ENCODE assay signal across 8 mouse cellular contexts in the genomic region with DNA sequence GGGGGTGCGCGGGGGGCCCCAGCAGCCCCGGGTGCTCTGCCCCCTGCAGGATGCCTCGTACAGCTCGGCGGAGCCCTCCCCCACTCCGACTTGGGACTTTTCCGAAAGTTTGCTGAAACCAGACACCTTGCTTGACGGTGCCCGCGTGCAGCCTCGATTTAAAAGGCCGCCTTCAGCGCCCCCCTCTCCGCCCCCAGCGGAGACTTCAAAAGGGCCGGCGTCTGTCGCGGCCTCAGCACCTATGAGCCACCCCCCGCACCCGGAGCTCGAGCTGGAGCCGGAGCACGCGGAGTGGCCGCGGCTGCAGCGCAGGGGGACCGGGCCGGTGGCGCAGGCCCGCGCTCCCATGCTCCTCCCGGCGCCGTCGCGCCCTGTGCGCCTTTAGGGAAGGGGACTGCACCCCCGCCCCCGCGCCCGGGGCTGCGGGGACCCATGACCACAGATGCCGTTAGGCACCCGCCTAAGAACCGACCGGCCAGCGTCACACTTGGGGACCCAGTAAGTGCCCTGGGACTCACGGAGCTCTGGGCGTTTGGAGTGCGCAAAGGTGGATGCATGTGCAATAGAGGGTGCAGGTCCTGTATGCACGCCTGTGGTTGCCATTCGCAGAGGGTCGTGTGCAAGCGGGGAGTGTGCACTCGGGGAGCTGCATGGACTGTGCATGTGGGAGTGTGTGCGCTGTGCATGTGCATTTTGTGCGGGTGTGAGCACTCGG. TPM values are rescaled to one million over a fixed set of nuclear protein-coding genes. Genes with fewer than 3 reads are reported as not detected.
DNase-seq lines count a peak whose midpoint lies in the region; ATAC-seq and TF ChIP-seq lines count a peak whose summit lies in the region.

Gene Col27a1, plus strand, starts transcription at position 98 of the 715 bp plus-strand sequence.

- H3K9me3 ChIP-seq in forebrain, postnatal 0 days (ENCODE audit: low read length): no peaks in the 10 kb centered on the region
- no peaks in the 10 kb centered on the region for H3K9me3 ChIP-seq in liver, embryonic 12.5 days (replicated peaks)

- H3K4me3 ChIP-seq in forebrain, postnatal 0 days (ENCODE audit: low read depth, low read length): peak within 1 kb of the TSS; percentile 51
- peak within 1 kb of the TSS; percentile 60 for H3K4me3 ChIP-seq in liver, embryonic 12.5 days

- TF ChIP-seq CTCF in forebrain, postnatal 0 days (IDR thresholded peaks at IDR 0.05; ENCODE audit: low read depth): no peak

- no peaks in the 10 kb centered on the region for H3K36me3 ChIP-seq in forebrain, postnatal 0 days (ENCODE audit: insufficient read depth)
- no peaks in the 10 kb centered on the region for H3K36me3 ChIP-seq in liver, embryonic 12.5 days
- no peaks in the 10 kb centered on the region for H3K36me3 ChIP-seq in splenic B cell, adult 2 months (ENCODE audit: control insufficient read depth, insufficient read depth, low read length, poor library complexity, severe bottlenecking)

- no peak within 1 kb of the TSS for H3K27ac ChIP-seq in forebrain, postnatal 0 days (ENCODE audit: low read depth, low read length)
- no peak within 1 kb of the TSS for H3K27ac ChIP-seq in liver, embryonic 12.5 days

- H3K4me2 ChIP-seq in forebrain, postnatal 0 days (ENCODE audit: low read depth): peak within 1 kb of the TSS; percentile 100
- H3K4me2 ChIP-seq in liver, embryonic 12.5 days: peak within 1 kb of the TSS; percentile 70

- peaks cover 44% of the 10 kb centered on the region for H3K27me3 ChIP-seq in forebrain, postnatal 0 days (ENCODE audit: insufficient read depth, low read length)
- peaks cover 74% of the 10 kb centered on the region for H3K27me3 ChIP-seq in liver, embryonic 12.5 days (replicated peaks)
- no peaks in the 10 kb centered on the region for H3K27me3 ChIP-seq in splenic B cell, adult 2 months (ENCODE audit: control insufficient read depth, insufficient read depth, low read length, poor library complexity, severe bottlenecking)

- peak; percentile 42 for DNase-seq in kidney, adult 18-20 months
- DNase-seq in kidney, adult 11 months: no peak
- DNase-seq in adrenal gland, adult 8-10 months: no peak
- peak; percentile 31 for DNase-seq in forebrain, postnatal 0 days
- peak; percentile 54 for DNase-seq in splenic B cell, adult 2 months (ENCODE audit: low read depth, low spot score)
- DNase-seq in cerebellum, adult 11-12 months: no peak
- DNase-seq in cerebellum, adult 9-10 months: no peak

- peak within 1 kb of the TSS; percentile 22 for H3K9ac ChIP-seq in forebrain, postnatal 0 days
- H3K9ac ChIP-seq in liver, embryonic 12.5 days: no peak within 1 kb of the TSS

- WGBS in forebrain, postnatal 0 days: under 1% methylated on average over 59 of the region's 61 CpGs
- 2% methylated on average over 61 of the region's 61 CpGs for WGBS in liver, embryonic 12.5 days (ENCODE audit: insufficient replicate concordance)

- ATAC-seq in forebrain, postnatal 0 days: peak; percentile 23
- ATAC-seq in liver, embryonic 12.5 days: peak; percentile 51

- H3K4me1 ChIP-seq in forebrain, postnatal 0 days (ENCODE audit: insufficient read depth): peaks cover 6% of the 10 kb centered on the region; the same call in 1 of the 2 replicates
- H3K4me1 ChIP-seq in liver, embryonic 12.5 days: 0 out of 2 replicates have a peak, but pooled peaks cover 9% of the 10 kb centered on the region

RNA-seq across cellular contexts. Expression of gene Col27a1, which starts in this region (rescaled TPM):
- 10 to 100 TPM in 3 of 4 experiments, 1 to 10 TPM in 1; 9.8 to 32.3 (median 22.5) TPM for total RNA-seq in adrenal gland, adult 8-10 months (2022)
- 2.2 and 5.3 TPM in 2 replicates for total RNA-seq in forebrain, postnatal 0 days (2014; rRNA removed)
- polyA plus RNA-seq in forebrain, postnatal 0 days (2015; fragmentation: Nextera tagmentation; extraction: Ambion mirVana): 0.33 and 0.56 TPM in 2 replicates
- 2.3 and 2.7 TPM in 2 replicates for polyA plus RNA-seq in liver, embryonic 12.5 days (2016; fragmentation: Nextera tagmentation; extraction: Ambion mirVana)

Comparison
In these comparisons a context has a peak if more than half of its experiments do, and no peak if none do; other contexts are left out.
1. DNase-seq: peak in kidney, adult 18-20 months (single experiment), forebrain, postnatal 0 days (single experiment) and splenic B cell, adult 2 months (single experiment); none in kidney, adult 11 months (single experiment), adrenal gland, adult 8-10 months (single experiment), cerebellum, adult 11-12 months (single experiment) and cerebellum, adult 9-10 months (single experiment).